Mouse (Mus musculus): ENCODE measurements around the gene Apc2. TPM values are rescaled to one million over a fixed set of nuclear protein-coding genes. Genes with fewer than 3 reads are reported as not detected.
"Not testable (repeated sequence)": the region's sequence is repeated elsewhere in the genome, so short reads cannot be mapped to it uniquely, and the experiment has no call there.

Apc2 gene
- polyA plus RNA-seq, 1 experiment from 2014 or later: 210 TPM

- WGBS: under 1% methylated on average over 26 of the region's 33 CpGs
Measured at GRCm38 (mm10) chr10:80342749-80343424, 47.1 kb downstream of the Apc2 start.

GRCm38 (mm10) chr10:80343425-80343895 lies 47.7 kb downstream of the Apc2 start:
- Histone ChIP-seq H3K27me3 (peaks cover 84% of the 10 kb centered on the region), H3K27ac (replicated peaks) (no peak overlapping the region), H3K4me3 (peak overlapping the region; percentile 36), H3K9ac (replicated peaks) (0 out of 2 replicates have a peak overlapping the region, but pooled peaks have one; percentile 19), H3K9me3 (no peaks in the 10 kb centered on the region), H3K36me3 (no peaks in the 10 kb centered on the region), H3K4me1 (peaks cover 34% of the 10 kb centered on the region), H3K4me2 (replicated peaks) (peak overlapping the region; percentile 46)
- WGBS: 27% methylated on average over 13 of the region's 13 CpGs
- ATAC-seq (replicated peaks): 0 out of 2 replicates have a peak, but pooled peaks have one; percentile 4

More at GRCm38 (mm10) chr10:80342749-80343424, 47.1 kb downstream of the Apc2 start:
- peak overlapping the region; percentile 46 for H3K4me2 ChIP-seq (replicated peaks)
- H3K4me1 ChIP-seq: peaks cover 30% of the 10 kb centered on the region
- peaks cover 79% of the 10 kb centered on the region for H3K27me3 ChIP-seq
- H3K36me3 ChIP-seq: no peaks in the 10 kb centered on the region
- H3K9me3 ChIP-seq: no peaks in the 10 kb centered on the region
- H3K4me3 ChIP-seq: peak overlapping the region; percentile 36
- peak; percentile 78 for ATAC-seq (replicated peaks)
- no peak overlapping the region for H3K27ac ChIP-seq (replicated peaks)
- no peak overlapping the region for H3K9ac ChIP-seq (replicated peaks)

- H3K27ac ChIP-seq (replicated peaks): no peak overlapping the region
- no peak overlapping the region for H3K4me3 ChIP-seq
- H3K9ac ChIP-seq (replicated peaks): no peak overlapping the region
- H3K4me1 ChIP-seq: peaks cover 38% of the 10 kb centered on the region
- WGBS: 40% methylated on average over 9 of the region's 9 CpGs
- H3K4me2 ChIP-seq (replicated peaks): no peak overlapping the region
- peaks cover 92% of the 10 kb centered on the region for H3K27me3 ChIP-seq
- H3K9me3 ChIP-seq: no peaks in the 10 kb centered on the region
- no peaks in the 10 kb centered on the region for H3K36me3 ChIP-seq
- ATAC-seq (replicated peaks): no peak
Measured at GRCm38 (mm10) chr10:80344131-80344661, 48.4 kb downstream of the Apc2 start.

GRCm38 (mm10) chr10:80345122-80345521 lies 49.3 kb downstream of the Apc2 start:
- ATAC-seq (replicated peaks): no peak
- WGBS: 2% methylated on average over 16 of the region's 16 CpGs
- Histone ChIP-seq H3K4me2 (replicated peaks) (no peak overlapping the region), H3K9me3 (no peaks in the 10 kb centered on the region), H3K4me3 (no peak overlapping the region), H3K27ac (replicated peaks) (no peak overlapping the region), H3K27me3 (peaks cover 96% of the 10 kb centered on the region), H3K4me1 (peaks cover 38% of the 10 kb centered on the region), H3K36me3 (no peaks in the 10 kb centered on the region), H3K9ac (replicated peaks) (no peak overlapping the region)

DNA sequence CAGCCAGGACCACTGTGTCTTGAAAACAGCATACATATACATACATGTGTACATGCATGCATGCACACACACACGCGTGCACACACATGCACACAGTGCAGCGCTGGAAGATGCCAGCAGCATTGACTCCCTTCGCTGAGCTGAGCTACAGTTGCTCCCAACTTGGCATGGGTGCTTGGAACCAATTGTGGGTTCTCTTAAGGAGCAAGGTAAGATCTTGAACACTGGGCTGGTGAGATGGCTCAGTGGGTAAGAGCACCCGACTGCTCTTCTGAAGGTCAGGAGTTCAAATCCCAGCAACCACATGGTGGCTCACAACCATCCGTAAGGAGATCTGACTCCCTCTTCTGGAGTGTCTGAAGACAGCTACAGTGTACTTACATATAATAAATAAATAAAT lies 50.2 kb downstream of the Apc2 start:
- not testable (repeated sequence) for H3K9me3 ChIP-seq; H3K27ac ChIP-seq (replicated peaks); ATAC-seq (replicated peaks); H3K36me3 ChIP-seq; H3K4me2 ChIP-seq (replicated peaks); H3K9ac ChIP-seq (replicated peaks); H3K4me3 ChIP-seq
- Histone ChIP-seq H3K27me3 (peaks cover 94% of the 10 kb centered on the region), H3K4me1 (peaks cover 35% of the 10 kb centered on the region)
- 73% methylated on average over 6 of the region's 6 CpGs for WGBS

- Histone ChIP-seq H3K27ac (replicated peaks) (no peak overlapping the region), H3K9me3 (no peaks in the 10 kb centered on the region), H3K27me3 (peaks cover 91% of the 10 kb centered on the region), H3K36me3 (no peaks in the 10 kb centered on the region), H3K4me2 (replicated peaks) (no peak overlapping the region), H3K4me1 (peaks cover 26% of the 10 kb centered on the region), H3K9ac (replicated peaks) (no peak overlapping the region), H3K4me3 (no peak overlapping the region)
- WGBS: 13% methylated on average over 17 of the region's 17 CpGs
- no peak for ATAC-seq (replicated peaks)
Measured at GRCm38 (mm10) chr10:80347514-80347967, 51.8 kb downstream of the Apc2 start.

DNA sequence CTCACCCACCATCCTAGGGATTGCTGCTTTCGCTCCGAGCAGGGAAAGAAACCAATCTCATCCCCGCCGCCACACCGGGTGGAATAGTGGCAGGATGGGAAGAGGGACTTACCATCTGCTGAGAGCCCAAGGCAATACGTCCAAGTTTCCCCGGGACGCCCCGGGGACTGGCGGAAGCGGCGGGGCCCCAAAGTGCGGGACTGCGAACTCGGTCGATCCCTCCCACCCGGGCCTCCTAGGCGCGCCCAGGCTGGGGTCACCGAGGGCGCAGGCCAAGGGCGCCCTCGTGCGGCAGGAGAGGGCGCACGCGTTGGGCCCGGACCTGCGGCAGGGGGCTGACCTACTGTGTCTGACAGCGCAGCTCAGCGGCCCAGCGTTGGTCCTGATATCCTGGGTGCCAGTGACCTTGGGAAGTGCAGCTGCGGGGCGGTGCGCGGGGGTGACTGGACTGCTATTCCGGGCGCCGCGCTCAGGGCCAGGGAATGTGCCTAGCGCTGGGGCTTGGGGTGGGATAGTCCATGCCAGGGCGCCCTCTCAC lies 52.5 kb downstream of the Apc2 start, which contains the start of gene Adamtsl5:
Gene Adamtsl5, minus strand, starts transcription at position 169 of the 538 bp plus-strand sequence.
- peak within 1 kb of the TSS; percentile 6; the same call in 1 of the 2 replicates for H3K4me3 ChIP-seq
- H3K27me3 ChIP-seq: peaks cover 90% of the 10 kb centered on the region
- H3K4me2 ChIP-seq (replicated peaks): peak within 1 kb of the TSS; percentile 14; the same call in 1 of the 2 replicates
- under 1% methylated on average over 40 of the region's 42 CpGs for WGBS
- peaks cover 18% of the 10 kb centered on the region for H3K4me1 ChIP-seq
- H3K27ac ChIP-seq (replicated peaks): no peak within 1 kb of the TSS
- H3K36me3 ChIP-seq: no peaks in the 10 kb centered on the region
- no peak for ATAC-seq (replicated peaks)
- no peaks in the 10 kb centered on the region for H3K9me3 ChIP-seq
- H3K9ac ChIP-seq (replicated peaks): no peak within 1 kb of the TSS

GRCm38 (mm10) chr10:80348981-80349380 lies 53.2 kb downstream of the Apc2 start:
- Histone ChIP-seq H3K36me3 (no peaks in the 10 kb centered on the region), H3K27ac (replicated peaks) (no peak overlapping the region), H3K9ac (replicated peaks) (no peak overlapping the region), H3K4me1 (peaks cover 13% of the 10 kb centered on the region; the same call in 1 of the 2 replicates), H3K9me3 (no peaks in the 10 kb centered on the region), H3K4me3 (no peak overlapping the region), H3K4me2 (replicated peaks) (no peak overlapping the region), H3K27me3 (peaks cover 86% of the 10 kb centered on the region)
- WGBS: 16% methylated on average over 26 of the region's 26 CpGs
- no peak for ATAC-seq (replicated peaks)

- ATAC-seq (replicated peaks): peak; percentile 84
- no peaks in the 10 kb centered on the region for H3K9me3 ChIP-seq
- H3K4me2 ChIP-seq (replicated peaks): no peak overlapping the region
- H3K27ac ChIP-seq (replicated peaks): no peak overlapping the region
- WGBS: 6% methylated on average over 7 of the region's 7 CpGs
- no peak overlapping the region for H3K4me3 ChIP-seq
- no peaks in the 10 kb centered on the region for H3K36me3 ChIP-seq
- no peak overlapping the region for H3K9ac ChIP-seq (replicated peaks)
- H3K27me3 ChIP-seq: peaks cover 81% of the 10 kb centered on the region
- H3K4me1 ChIP-seq: peaks cover 13% of the 10 kb centered on the region; the same call in 1 of the 2 replicates
Measured at GRCm38 (mm10) chr10:80350292-80350691, 54.5 kb downstream of the Apc2 start.

- no peak overlapping the region for H3K4me3 ChIP-seq
- peaks cover 24% of the 10 kb centered on the region for H3K4me1 ChIP-seq
- H3K36me3 ChIP-seq: no peaks in the 10 kb centered on the region
- peaks cover 84% of the 10 kb centered on the region for H3K27me3 ChIP-seq
- H3K4me2 ChIP-seq (replicated peaks): no peak overlapping the region
- ATAC-seq (replicated peaks): no peak
- 28% methylated on average over 11 of the region's 11 CpGs for WGBS
- H3K9ac ChIP-seq (replicated peaks): no peak overlapping the region
- H3K27ac ChIP-seq (replicated peaks): no peak overlapping the region
- H3K9me3 ChIP-seq: no peaks in the 10 kb centered on the region
Measured at GRCm38 (mm10) chr10:80351896-80352295, 56.1 kb downstream of the Apc2 start.

DNA sequence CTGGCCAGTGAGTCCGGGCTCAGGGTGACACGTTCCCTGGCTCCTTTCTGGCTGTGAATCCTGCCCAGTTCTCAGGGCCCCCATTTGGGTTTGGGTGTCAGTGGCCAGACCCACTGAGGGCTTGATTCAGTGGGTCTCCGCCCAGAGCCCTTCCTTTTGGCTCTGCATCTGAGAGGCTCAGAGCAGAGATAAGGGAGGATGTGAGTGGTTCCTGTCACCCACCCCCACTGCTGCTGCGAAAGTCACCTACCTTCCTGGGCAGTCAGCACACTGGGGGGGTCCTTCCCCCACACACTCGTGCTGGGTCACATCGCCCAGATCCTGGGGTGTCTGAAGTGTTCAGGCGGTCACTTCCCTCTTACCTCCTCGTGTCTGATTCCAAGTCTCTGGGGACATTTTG lies 57.0 kb downstream of the Apc2 start:
- Histone ChIP-seq H3K4me1 (peaks cover 28% of the 10 kb centered on the region), H3K27me3 (peaks cover 85% of the 10 kb centered on the region), H3K4me2 (replicated peaks) (no peak overlapping the region)

GRCm38 (mm10) chr10:80355431-80355830 lies 59.7 kb downstream of the Apc2 start:
- Histone ChIP-seq H3K9me3 (no peaks in the 10 kb centered on the region), H3K36me3 (no peaks in the 10 kb centered on the region), H3K4me2 (replicated peaks) (no peak overlapping the region), H3K4me1 (peaks cover 23% of the 10 kb centered on the region), H3K4me3 (peak overlapping the region; percentile 3; the same call in 1 of the 2 replicates), H3K27ac (replicated peaks) (no peak overlapping the region), H3K27me3 (peaks cover 69% of the 10 kb centered on the region), H3K9ac (replicated peaks) (no peak overlapping the region)
- ATAC-seq (replicated peaks): no peak
- WGBS: 7% methylated on average over 9 of the region's 9 CpGs

More for the DNA sequence above, 57.0 kb downstream of the Apc2 start:
- no peak overlapping the region for H3K9ac ChIP-seq (replicated peaks)
- H3K4me3 ChIP-seq: no peak overlapping the region
- no peaks in the 10 kb centered on the region for H3K36me3 ChIP-seq
- H3K27ac ChIP-seq (replicated peaks): no peak overlapping the region
- WGBS: 70% methylated on average over 8 of the region's 8 CpGs
- no peaks in the 10 kb centered on the region for H3K9me3 ChIP-seq
- ATAC-seq (replicated peaks): no peak

All from forebrain, embryonic 15.5 days (tissue).